ENCODE assay signal across 13 mouse cellular contexts in genomic region chr17:34110309-34110708, GRCm38 (mm10). TPM values are rescaled to one million over a fixed set of nuclear protein-coding genes. Genes with fewer than 3 reads are reported as not detected.
A peak's percentile ranks its signal among the peaks of the same experiment; 100 is the strongest.
DNase-seq lines count a peak whose midpoint lies in the region; ATAC-seq and TF ChIP-seq lines count a peak whose summit lies in the region.
"Had no signal": no experiment of that assay in that cellular context is flagged by ENCODE, and none has a peak within 500 bp of the region (broad histone marks: within the 10 kb centered on the region; RNA-seq: fewer than 3 reads in every experiment).

No protein-coding gene starts in this region.

- H3K36me3 ChIP-seq in hindbrain, embryonic 13.5 days: peaks cover 64% of the 10 kb centered on the region
- peaks cover 32% of the 10 kb centered on the region for H3K36me3 ChIP-seq in hindbrain, embryonic 11.5 days (ENCODE audit: control insufficient read depth, insufficient read depth, low read length)
- H3K36me3 ChIP-seq in midbrain, embryonic 13.5 days: peaks cover 62% of the 10 kb centered on the region
- peaks cover 76% of the 10 kb centered on the region for H3K36me3 ChIP-seq in midbrain, embryonic 10.5 days
- peaks cover 62% of the 10 kb centered on the region for H3K36me3 ChIP-seq in forebrain, postnatal 0 days (ENCODE audit: insufficient read depth)
- peaks cover 46% of the 10 kb centered on the region for H3K36me3 ChIP-seq in stomach, postnatal 0 days (ENCODE audit: control insufficient read depth, insufficient read depth, low read length)

- H3K4me3 ChIP-seq in hindbrain, embryonic 13.5 days: no peak overlapping the region
- no peak overlapping the region for H3K4me3 ChIP-seq in hindbrain, embryonic 11.5 days (ENCODE audit: low read depth, low read length)
- no peak overlapping the region for H3K4me3 ChIP-seq in midbrain, embryonic 13.5 days (replicated peaks)
- H3K4me3 ChIP-seq in midbrain, embryonic 10.5 days: no peak overlapping the region
- no peak overlapping the region for H3K4me3 ChIP-seq in forebrain, postnatal 0 days (ENCODE audit: low read depth, low read length)
- no peak overlapping the region for H3K4me3 ChIP-seq in stomach, postnatal 0 days (ENCODE audit: low read depth, low read length)
- H3K4me3 ChIP-seq: neural tube, embryonic 13.5 days had no signal

- no peak overlapping the region for H3K4me2 ChIP-seq in hindbrain, embryonic 13.5 days
- no peak overlapping the region for H3K4me2 ChIP-seq in hindbrain, embryonic 11.5 days (replicated peaks; ENCODE audit: low read depth, low read length)
- no peak overlapping the region for H3K4me2 ChIP-seq in midbrain, embryonic 13.5 days (replicated peaks)
- no peak overlapping the region for H3K4me2 ChIP-seq in forebrain, postnatal 0 days (ENCODE audit: low read depth)
- no peak overlapping the region for H3K4me2 ChIP-seq in stomach, postnatal 0 days (replicated peaks; ENCODE audit: low read depth)
- H3K4me2 ChIP-seq: neural tube, embryonic 13.5 days had no signal

- H3K9me3 ChIP-seq in hindbrain, embryonic 13.5 days: no peaks in the 10 kb centered on the region
- H3K9me3 ChIP-seq in hindbrain, embryonic 11.5 days (ENCODE audit: control insufficient read depth, low read length): no peaks in the 10 kb centered on the region
- H3K9me3 ChIP-seq in midbrain, embryonic 13.5 days: no peaks in the 10 kb centered on the region
- no peaks in the 10 kb centered on the region for H3K9me3 ChIP-seq in midbrain, embryonic 10.5 days (replicated peaks)
- H3K9me3 ChIP-seq in forebrain, postnatal 0 days (ENCODE audit: low read length): no peaks in the 10 kb centered on the region
- no peaks in the 10 kb centered on the region for H3K9me3 ChIP-seq in stomach, postnatal 0 days (ENCODE audit: control insufficient read depth, low read length)
- H3K9me3 ChIP-seq: neural tube, embryonic 13.5 days had no signal

- H3K27me3 ChIP-seq in hindbrain, embryonic 13.5 days: no peaks in the 10 kb centered on the region
- no peaks in the 10 kb centered on the region for H3K27me3 ChIP-seq in hindbrain, embryonic 11.5 days (ENCODE audit: control insufficient read depth, insufficient read depth, low read length)
- H3K27me3 ChIP-seq in midbrain, embryonic 13.5 days: no peaks in the 10 kb centered on the region
- no peaks in the 10 kb centered on the region for H3K27me3 ChIP-seq in midbrain, embryonic 10.5 days (ENCODE audit: low read depth, poor library complexity, severe bottlenecking)
- no peaks in the 10 kb centered on the region for H3K27me3 ChIP-seq in forebrain, postnatal 0 days (ENCODE audit: insufficient read depth, low read length)
- no peaks in the 10 kb centered on the region for H3K27me3 ChIP-seq in stomach, postnatal 0 days (ENCODE audit: control insufficient read depth, insufficient read depth, low read length)
- H3K27me3 ChIP-seq: neural tube, embryonic 13.5 days had no signal

- H3K4me1 ChIP-seq in hindbrain, embryonic 13.5 days (replicated peaks): peaks cover 13% of the 10 kb centered on the region
- H3K4me1 ChIP-seq in hindbrain, embryonic 11.5 days (replicated peaks; ENCODE audit: control insufficient read depth, insufficient read depth, low read length): no peaks in the 10 kb centered on the region
- H3K4me1 ChIP-seq in midbrain, embryonic 13.5 days (replicated peaks): peaks cover 5% of the 10 kb centered on the region
- H3K4me1 ChIP-seq in midbrain, embryonic 10.5 days: peaks cover 10% of the 10 kb centered on the region
- H3K4me1 ChIP-seq in forebrain, postnatal 0 days (ENCODE audit: insufficient read depth): 0 out of 2 replicates have a peak, but pooled peaks cover 4% of the 10 kb centered on the region
- no peaks in the 10 kb centered on the region for H3K4me1 ChIP-seq in stomach, postnatal 0 days (replicated peaks; ENCODE audit: control insufficient read depth, insufficient read depth)

- WGBS in hindbrain, embryonic 13.5 days: 73% methylated on average over 8 of the region's 8 CpGs
- WGBS in hindbrain, embryonic 11.5 days: 64% methylated on average over 8 of the region's 8 CpGs
- WGBS in midbrain, embryonic 13.5 days: 64% methylated on average over 8 of the region's 8 CpGs
- WGBS in midbrain, embryonic 10.5 days: 68% methylated on average over 8 of the region's 8 CpGs
- WGBS in forebrain, postnatal 0 days: 45% methylated on average over 8 of the region's 8 CpGs
- 51% methylated on average over 8 of the region's 8 CpGs for WGBS in stomach, postnatal 0 days

- no peak for TF ChIP-seq EP300 in stomach, postnatal 0 days (optimal IDR thresholded peaks at IDR 0.05)

- ATAC-seq in hindbrain, embryonic 13.5 days (ENCODE audit: low FRiP score): no peak
- ATAC-seq in hindbrain, embryonic 11.5 days (ENCODE audit: low FRiP score): no peak
- ATAC-seq in midbrain, embryonic 13.5 days: no peak
- ATAC-seq in forebrain, postnatal 0 days: peak; percentile 5; the same call in 1 of the 2 replicates
- peak; percentile 6; the same call in 1 of the 2 replicates for ATAC-seq in stomach, postnatal 0 days (ENCODE audit: low FRiP score, low TSS enrichment)

- peak overlapping the region; percentile 48; the same call in 1 of the 2 replicates for H3K27ac ChIP-seq in hindbrain, embryonic 13.5 days
- H3K27ac ChIP-seq in hindbrain, embryonic 11.5 days (ENCODE audit: low read depth, low read length): no peak overlapping the region
- peak overlapping the region; percentile 20; the same call in 1 of the 2 replicates for H3K27ac ChIP-seq in midbrain, embryonic 13.5 days
- H3K27ac ChIP-seq in midbrain, embryonic 10.5 days (replicated peaks): no peak overlapping the region
- peak overlapping the region; percentile 35; the same call in 1 of the 2 replicates for H3K27ac ChIP-seq in forebrain, postnatal 0 days (ENCODE audit: low read depth, low read length)
- H3K27ac ChIP-seq in stomach, postnatal 0 days (replicated peaks): no peak overlapping the region; the same call in 1 of the 2 replicates
- H3K27ac ChIP-seq: neural tube, embryonic 13.5 days had no signal

- no peak for DNase-seq in hindbrain, embryonic 11.5 days (ENCODE audit: low spot score)
- no peak for DNase-seq in midbrain, embryonic 10.5 days (ENCODE audit: low spot score)
- no peak for DNase-seq in forebrain, postnatal 0 days
- DNase-seq in stomach, postnatal 0 days (ENCODE audit: low spot score): no peak
- DNase-seq in cerebellum, postnatal 25 days: no peak
- DNase-seq in right cerebral cortex, adult 2 months (ENCODE audit: low spot score in 2 of 2): no peak
- DNase-seq: cerebellum, postnatal 36 days; gastrocnemius, postnatal 36 days; kidney, postnatal 36 days; right cerebral cortex, postnatal 14 days had no signal

- no peak for TF ChIP-seq CTCF in forebrain, postnatal 0 days (IDR thresholded peaks at IDR 0.05; ENCODE audit: low read depth)
- no peak for TF ChIP-seq CTCF in stomach, postnatal 0 days (IDR thresholded peaks at IDR 0.05; ENCODE audit: low read depth)

- no peak overlapping the region for H3K9ac ChIP-seq in hindbrain, embryonic 13.5 days
- no peak overlapping the region for H3K9ac ChIP-seq in hindbrain, embryonic 11.5 days (ENCODE audit: low read depth, low read length)
- no peak overlapping the region for H3K9ac ChIP-seq in midbrain, embryonic 13.5 days (replicated peaks)
- H3K9ac ChIP-seq in forebrain, postnatal 0 days: 0 out of 2 replicates have a peak overlapping the region, but pooled peaks have one; percentile 1
- H3K9ac ChIP-seq in stomach, postnatal 0 days (ENCODE audit: low read length): no peak overlapping the region
- H3K9ac ChIP-seq: neural tube, embryonic 13.5 days had no signal

RNA-seq across cellular contexts. Expression of gene H2-DMa, which starts 9.0 kb away (rescaled TPM):
- 14.4 and 16.9 TPM in 2 replicates for polyA plus RNA-seq in hindbrain, embryonic 13.5 days (2015; fragmentation: Nextera tagmentation; extraction: Ambion mirVana)
- polyA plus RNA-seq in hindbrain, embryonic 11.5 days (2014; fragmentation: Nextera tagmentation; extraction: Ambion mirVana): 8.6 and 13.8 TPM in 2 replicates
- polyA plus RNA-seq in midbrain, embryonic 13.5 days (2015; fragmentation: Nextera tagmentation; extraction: Ambion mirVana): 13.1 and 15.3 TPM in 2 replicates
- polyA plus RNA-seq in midbrain, embryonic 10.5 days (2016; fragmentation: Nextera tagmentation; extraction: Ambion mirVana): 6.4 and 9.5 TPM in 2 replicates
- total RNA-seq in forebrain, postnatal 0 days (2014; rRNA removed): 21.5 and 25.7 TPM in 2 replicates
- polyA plus RNA-seq in forebrain, postnatal 0 days (2015; fragmentation: Nextera tagmentation; extraction: Ambion mirVana): 19.2 and 23.5 TPM in 2 replicates
- 9.1 and 9.5 TPM in 2 replicates for polyA plus RNA-seq in stomach, postnatal 0 days (2015; fragmentation: Nextera tagmentation; extraction: Ambion mirVana)

RNA-seq across cellular contexts. Expression of gene Brd2, which starts 12.1 kb away (rescaled TPM):
- polyA plus RNA-seq in hindbrain, embryonic 13.5 days (2015; fragmentation: Nextera tagmentation; extraction: Ambion mirVana): 127 and 129 TPM in 2 replicates
- polyA plus RNA-seq in hindbrain, embryonic 11.5 days (2014; fragmentation: Nextera tagmentation; extraction: Ambion mirVana): 113 and 159 TPM in 2 replicates
- polyA plus RNA-seq in midbrain, embryonic 13.5 days (2015; fragmentation: Nextera tagmentation; extraction: Ambion mirVana): 128 and 147 TPM in 2 replicates
- polyA plus RNA-seq in midbrain, embryonic 10.5 days (2016; fragmentation: Nextera tagmentation; extraction: Ambion mirVana): 126 and 137 TPM in 2 replicates
- total RNA-seq in forebrain, postnatal 0 days (2014; rRNA removed): 191 and 219 TPM in 2 replicates
- 122 and 129 TPM in 2 replicates for polyA plus RNA-seq in forebrain, postnatal 0 days (2015; fragmentation: Nextera tagmentation; extraction: Ambion mirVana)
- polyA plus RNA-seq in stomach, postnatal 0 days (2015; fragmentation: Nextera tagmentation; extraction: Ambion mirVana): 45.0 and 48.1 TPM in 2 replicates

RNA-seq across cellular contexts. Expression of gene H2-Oa, which starts 18.2 kb away (rescaled TPM):
- polyA plus RNA-seq in hindbrain, embryonic 13.5 days (2015; fragmentation: Nextera tagmentation; extraction: Ambion mirVana): 0.18 TPM in 1 of 2 replicates, not detected in the other
- 0.26 and 0.32 TPM in 2 replicates for polyA plus RNA-seq in hindbrain, embryonic 11.5 days (2014; fragmentation: Nextera tagmentation; extraction: Ambion mirVana)
- not detected in 2 replicates for polyA plus RNA-seq in midbrain, embryonic 13.5 days (2015; fragmentation: Nextera tagmentation; extraction: Ambion mirVana)
- 0.37 and 0.50 TPM in 2 replicates for polyA plus RNA-seq in midbrain, embryonic 10.5 days (2016; fragmentation: Nextera tagmentation; extraction: Ambion mirVana)
- total RNA-seq in forebrain, postnatal 0 days (2014; rRNA removed): not detected in 2 replicates
- polyA plus RNA-seq in forebrain, postnatal 0 days (2015; fragmentation: Nextera tagmentation; extraction: Ambion mirVana): 0.13 TPM in 1 of 2 replicates, not detected in the other
- polyA plus RNA-seq in stomach, postnatal 0 days (2015; fragmentation: Nextera tagmentation; extraction: Ambion mirVana): 0.25 and 0.29 TPM in 2 replicates
- total RNA-seq: gastrocnemius, postnatal 36 days had no signal

RNA-seq across cellular contexts. Expression of gene H2-DMb2, which starts 32.8 kb away (rescaled TPM):
- 0.27 TPM in 2 replicates for polyA plus RNA-seq in hindbrain, embryonic 13.5 days (2015; fragmentation: Nextera tagmentation; extraction: Ambion mirVana)
- not detected in 2 replicates for polyA plus RNA-seq in hindbrain, embryonic 11.5 days (2014; fragmentation: Nextera tagmentation; extraction: Ambion mirVana)
- polyA plus RNA-seq in midbrain, embryonic 13.5 days (2015; fragmentation: Nextera tagmentation; extraction: Ambion mirVana): 0.14 and 0.32 TPM in 2 replicates
- polyA plus RNA-seq in midbrain, embryonic 10.5 days (2016; fragmentation: Nextera tagmentation; extraction: Ambion mirVana): 0.12 TPM in 1 of 2 replicates, not detected in the other
- total RNA-seq in forebrain, postnatal 0 days (2014; rRNA removed): 2.2 and 2.4 TPM in 2 replicates
- 0.72 and 1.0 TPM in 2 replicates for polyA plus RNA-seq in forebrain, postnatal 0 days (2015; fragmentation: Nextera tagmentation; extraction: Ambion mirVana)
- 0.45 and 0.53 TPM in 2 replicates for polyA plus RNA-seq in stomach, postnatal 0 days (2015; fragmentation: Nextera tagmentation; extraction: Ambion mirVana)
- polyA plus RNA-seq: neural tube, embryonic 13.5 days had no signal

RNA-seq across cellular contexts. Expression of gene H2-DMb1, which starts 42.6 kb away (rescaled TPM):
- 0.60 and 0.84 TPM in 2 replicates for polyA plus RNA-seq in hindbrain, embryonic 13.5 days (2015; fragmentation: Nextera tagmentation; extraction: Ambion mirVana)
- 0.29 and 0.94 TPM in 2 replicates for polyA plus RNA-seq in hindbrain, embryonic 11.5 days (2014; fragmentation: Nextera tagmentation; extraction: Ambion mirVana)
- 0.43 TPM in 1 of 2 replicates, not detected in the other for polyA plus RNA-seq in midbrain, embryonic 13.5 days (2015; fragmentation: Nextera tagmentation; extraction: Ambion mirVana)
- polyA plus RNA-seq in midbrain, embryonic 10.5 days (2016; fragmentation: Nextera tagmentation; extraction: Ambion mirVana): 0.39 TPM in 1 of 2 replicates, not detected in the other
- total RNA-seq in forebrain, postnatal 0 days (2014; rRNA removed): 0.62 and 2.8 TPM in 2 replicates
- 1.5 and 1.7 TPM in 2 replicates for polyA plus RNA-seq in forebrain, postnatal 0 days (2015; fragmentation: Nextera tagmentation; extraction: Ambion mirVana)
- polyA plus RNA-seq in stomach, postnatal 0 days (2015; fragmentation: Nextera tagmentation; extraction: Ambion mirVana): 2.1 and 2.6 TPM in 2 replicates
- polyA plus RNA-seq: neural tube, embryonic 13.5 days had no signal

Comparison
In these comparisons a context has a peak if more than half of its experiments do, and no peak if none do; other contexts are left out.
1. H3K27ac ChIP-seq: peak in hindbrain, embryonic 13.5 days (single experiment), midbrain, embryonic 13.5 days (single experiment) and forebrain, postnatal 0 days (single experiment); none in hindbrain, embryonic 11.5 days (single experiment), midbrain, embryonic 10.5 days (single experiment) and stomach, postnatal 0 days (single experiment).
2. ATAC-seq: peak in forebrain, postnatal 0 days (single experiment) and stomach, postnatal 0 days (single experiment); none in hindbrain, embryonic 13.5 days (single experiment), hindbrain, embryonic 11.5 days (single experiment) and midbrain, embryonic 13.5 days (single experiment).